Mouse (Mus musculus): ENCODE results near the gene Lpcat2.

The Lpcat2 gene

DNA sequence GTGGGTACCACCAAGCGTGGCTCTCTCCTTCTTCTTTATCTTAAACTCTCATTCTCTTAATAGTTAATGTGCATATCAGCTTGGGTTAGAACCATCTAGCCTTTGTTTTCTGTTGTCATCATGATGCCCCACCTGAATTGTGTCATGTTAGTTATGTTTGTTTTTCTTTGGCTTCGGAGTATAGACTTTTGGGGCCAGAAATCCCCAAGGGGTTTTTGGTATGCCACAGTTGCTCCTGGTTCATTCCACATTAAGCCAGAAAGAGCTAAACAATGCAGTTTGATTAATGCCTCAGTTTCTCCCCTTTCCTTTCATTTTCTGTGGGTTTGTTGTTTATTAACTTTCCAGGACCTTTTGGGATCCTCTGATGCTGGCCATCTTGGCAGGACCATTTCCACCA is 53.3 kb downstream of the Lpcat2 start:
- no peak for DNase-seq (ENCODE audit: low spot score in 2 of 2)

DNA sequence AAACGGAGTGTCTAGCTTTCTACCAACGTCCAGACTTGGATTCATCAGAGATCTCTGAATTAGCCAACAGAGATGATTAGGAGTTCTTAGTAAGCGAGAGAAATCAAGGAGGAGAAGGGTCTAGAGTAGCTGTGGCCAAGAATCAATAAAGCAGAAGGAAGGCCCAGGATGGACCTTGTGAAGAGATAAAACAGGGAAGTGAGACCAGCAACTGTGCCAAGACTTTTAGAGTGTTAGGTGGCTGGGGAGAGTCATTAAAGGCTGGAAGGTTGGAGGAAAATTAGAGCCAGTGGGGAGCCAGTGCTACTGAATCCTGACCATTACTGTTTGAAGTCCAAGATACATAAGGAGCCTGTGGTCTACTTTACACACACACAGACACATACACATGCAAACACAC is 56.3 kb downstream of the Lpcat2 start:
- no peak for DNase-seq (ENCODE audit: low spot score in 2 of 2)

DNA sequence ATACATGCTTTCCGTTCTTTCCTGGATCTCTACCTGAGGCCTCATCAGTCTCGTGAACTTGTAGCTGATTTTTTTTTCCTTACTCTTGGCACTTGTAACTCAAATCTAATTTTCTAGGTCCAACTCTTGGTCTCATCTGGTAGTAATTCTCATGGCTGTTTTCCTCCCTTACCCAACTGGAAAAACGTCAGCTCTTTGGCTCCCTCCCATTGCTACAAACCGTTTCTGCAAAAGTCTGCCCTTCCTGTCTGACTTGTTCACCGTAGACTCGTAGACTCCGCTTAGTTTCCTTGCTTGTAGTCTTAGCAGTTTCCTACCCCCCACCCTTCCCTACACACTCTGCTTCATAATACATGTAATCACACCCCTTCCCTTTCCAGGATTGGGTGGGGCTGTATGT is 58.3 kb downstream of the Lpcat2 start:
- DNase-seq (ENCODE audit: low spot score in 2 of 2), result no peak

DNA sequence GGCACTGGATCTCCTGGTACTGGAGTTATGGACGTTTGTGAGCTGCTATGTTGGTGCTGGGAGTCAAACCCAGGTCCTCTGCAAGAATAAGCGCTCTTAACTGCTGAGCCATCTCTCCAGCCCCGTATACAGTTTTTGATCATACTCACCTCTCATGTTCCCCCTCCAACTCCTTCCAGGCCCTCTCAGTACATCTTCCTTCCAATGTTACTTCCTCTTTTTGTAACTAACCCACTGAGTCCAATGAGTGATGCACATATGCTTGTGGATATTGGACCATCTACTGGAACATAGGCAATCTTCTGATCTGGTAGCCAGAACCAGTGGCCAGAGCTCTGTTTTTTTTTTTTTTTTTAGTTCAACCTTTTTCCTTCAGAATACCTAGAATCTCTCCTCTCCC is 60.9 kb downstream of the Lpcat2 start:
- no peak for DNase-seq (ENCODE audit: low spot score in 2 of 2)

DNA sequence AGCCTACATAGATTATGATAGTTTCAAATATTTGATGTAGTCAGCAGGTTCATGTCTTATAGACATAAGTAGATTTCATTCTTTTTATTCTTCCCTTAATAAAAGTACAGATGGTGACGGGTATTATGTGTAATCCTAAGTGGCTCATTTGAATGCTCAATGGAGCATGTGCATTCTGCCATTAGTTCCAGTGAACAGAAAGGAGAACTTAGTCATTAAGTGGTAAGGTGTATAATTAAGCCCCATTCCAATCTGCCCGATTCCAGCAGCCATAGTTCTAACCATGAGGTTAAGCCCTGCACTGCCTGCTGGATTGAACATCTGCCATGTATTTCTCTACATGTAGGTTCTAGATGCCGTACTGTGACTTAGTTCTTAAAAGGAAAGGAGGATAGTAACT is 66.6 kb downstream of the Lpcat2 start:
- DNase-seq (ENCODE audit: low spot score in 2 of 2), result no peak

DNA sequence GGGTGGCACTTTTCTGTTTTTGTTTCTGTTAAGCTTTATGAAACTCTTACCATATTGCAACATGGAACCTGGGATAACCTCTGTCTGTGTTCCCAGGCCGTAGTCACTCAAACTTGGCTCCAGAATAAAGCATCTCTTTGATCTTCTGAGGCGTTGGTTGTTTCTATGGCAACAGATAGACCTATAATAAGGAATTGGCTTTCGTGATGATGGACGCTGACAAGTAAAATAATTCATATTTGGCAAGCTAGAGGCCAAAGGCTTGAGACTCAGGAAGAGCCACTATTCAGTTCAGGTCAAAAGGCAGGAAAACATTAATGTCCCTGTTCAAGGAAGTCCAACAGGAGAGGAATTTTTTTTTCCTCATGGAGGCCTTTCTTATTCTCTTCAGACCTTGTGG is 73.8 kb downstream of the Lpcat2 start:
- DNase-seq (ENCODE audit: low spot score in 2 of 2), result no peak

DNA sequence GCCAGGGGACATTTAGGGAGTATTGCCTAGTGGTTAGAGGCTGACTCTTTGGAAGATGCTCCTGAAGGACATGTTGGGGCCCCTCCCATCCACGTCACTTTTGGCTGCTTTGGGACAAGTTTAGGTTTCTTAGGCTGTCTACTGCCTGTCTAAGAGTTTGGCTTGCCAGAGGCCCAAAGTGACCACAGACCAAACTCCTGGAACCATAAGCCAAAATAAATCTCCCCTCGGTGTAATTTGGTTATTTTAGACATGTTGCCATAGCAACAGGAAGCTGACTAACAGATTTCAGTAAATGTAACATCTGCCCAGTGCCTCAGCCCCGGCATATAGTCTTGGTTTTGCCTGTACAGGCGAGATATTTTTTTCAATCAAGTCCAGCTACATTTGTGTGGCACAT is 82.9 kb downstream of the Lpcat2 start:
- no peak for DNase-seq (ENCODE audit: low spot score in 2 of 2)

DNA sequence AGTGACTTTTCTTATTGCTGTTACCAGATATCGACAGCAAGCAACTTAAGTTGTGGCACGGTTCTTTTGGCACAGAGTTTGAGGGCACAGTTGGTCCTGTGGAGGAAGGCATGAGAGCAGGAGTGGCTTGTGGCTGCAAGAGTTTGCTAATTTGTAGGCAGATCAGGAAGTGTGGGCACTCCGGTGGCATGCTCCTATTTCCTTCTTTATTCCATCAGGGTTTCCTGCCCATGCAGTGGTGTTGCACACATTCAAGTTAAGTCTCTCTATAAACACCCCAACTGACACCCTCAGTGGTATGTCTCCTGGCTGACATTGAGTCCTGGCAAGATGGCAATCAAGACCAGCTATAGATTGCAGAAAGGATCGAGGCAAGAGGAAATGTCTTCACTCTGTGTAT is 93.9 kb downstream of the Lpcat2 start:
- no peak for DNase-seq (ENCODE audit: low spot score in 2 of 2)

DNA sequence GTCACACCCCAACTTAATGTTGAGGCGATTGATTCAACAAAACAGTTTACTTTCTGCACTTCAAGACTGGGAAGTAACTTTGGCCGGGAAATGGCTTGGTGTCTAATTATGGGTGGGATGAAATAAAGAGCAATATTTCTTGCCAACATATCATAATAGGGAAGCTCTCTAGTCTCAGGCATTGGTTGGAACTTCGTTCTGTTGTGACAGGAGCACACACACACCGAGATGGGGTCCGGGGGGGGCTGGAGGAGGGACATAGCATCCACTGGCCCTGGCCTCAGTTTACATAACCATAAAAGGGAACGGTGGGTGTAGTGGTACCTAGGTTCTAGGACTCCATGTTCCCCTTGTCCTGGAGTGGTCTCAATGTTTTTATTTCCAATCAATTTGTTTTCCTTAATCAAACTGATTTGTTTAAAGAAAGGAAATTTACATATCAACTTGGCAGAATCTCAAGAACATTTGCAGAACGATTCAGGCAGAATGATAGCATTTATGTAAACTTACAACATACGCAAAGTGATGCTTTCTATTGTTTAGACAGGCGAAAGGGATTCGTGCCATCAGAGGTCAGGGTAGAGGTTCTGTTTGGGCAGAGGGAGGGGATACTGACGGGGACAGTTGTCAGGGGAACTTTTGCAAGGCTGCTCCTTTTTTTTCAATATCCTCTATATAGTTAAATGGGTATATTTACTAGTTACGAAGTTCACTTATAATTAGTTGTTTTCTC is 95.7 kb downstream of the Lpcat2 start:
- no peak for DNase-seq (ENCODE audit: low spot score in 2 of 2)

DNA sequence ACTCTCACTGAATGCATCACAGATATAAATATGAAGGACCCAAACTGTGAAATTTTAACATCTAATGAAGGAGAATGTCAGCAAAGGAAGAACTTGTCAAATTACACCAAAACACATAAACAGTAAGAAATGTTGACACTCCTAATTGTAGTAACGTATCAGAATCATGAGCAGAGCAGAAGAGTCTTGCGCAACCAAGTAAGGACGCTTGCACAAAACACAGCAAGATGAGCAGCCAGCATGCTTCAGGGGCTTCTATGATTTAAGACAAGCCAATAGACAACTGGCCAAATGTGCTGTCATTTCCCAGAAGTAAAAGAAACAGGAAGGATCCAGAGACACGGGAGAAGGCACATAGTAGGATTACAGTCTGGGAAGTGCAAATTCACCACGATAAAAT is 98.9 kb downstream of the Lpcat2 start:
- no peak for DNase-seq (ENCODE audit: low spot score in 2 of 2)

DNA sequence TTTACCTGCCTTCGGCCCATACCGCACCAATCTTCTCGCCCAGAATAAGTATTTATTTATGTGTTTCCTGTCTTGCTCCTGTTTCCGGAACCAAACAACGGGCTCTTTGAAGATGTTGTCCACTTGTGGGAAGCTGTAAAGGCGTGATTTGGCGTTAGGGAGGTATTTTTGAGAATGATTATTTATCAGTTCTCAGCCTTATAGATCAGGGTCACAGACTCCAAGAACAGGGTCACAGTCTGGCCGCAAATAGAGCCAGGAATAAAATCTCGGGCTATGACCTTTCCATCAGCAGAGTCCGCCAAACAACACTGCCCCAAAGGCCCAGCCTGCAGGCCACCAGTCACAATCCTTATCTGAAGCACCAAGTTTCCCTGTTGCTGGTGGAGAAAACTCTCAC is 104.6 kb downstream of the Lpcat2 start, which contains the start of gene Slc6a2:
Gene Slc6a2 (plus strand): TSS at position 301 of the 400 bp plus-strand sequence.
- DNase-seq (ENCODE audit: low spot score in 2 of 2), result no peak

DNA sequence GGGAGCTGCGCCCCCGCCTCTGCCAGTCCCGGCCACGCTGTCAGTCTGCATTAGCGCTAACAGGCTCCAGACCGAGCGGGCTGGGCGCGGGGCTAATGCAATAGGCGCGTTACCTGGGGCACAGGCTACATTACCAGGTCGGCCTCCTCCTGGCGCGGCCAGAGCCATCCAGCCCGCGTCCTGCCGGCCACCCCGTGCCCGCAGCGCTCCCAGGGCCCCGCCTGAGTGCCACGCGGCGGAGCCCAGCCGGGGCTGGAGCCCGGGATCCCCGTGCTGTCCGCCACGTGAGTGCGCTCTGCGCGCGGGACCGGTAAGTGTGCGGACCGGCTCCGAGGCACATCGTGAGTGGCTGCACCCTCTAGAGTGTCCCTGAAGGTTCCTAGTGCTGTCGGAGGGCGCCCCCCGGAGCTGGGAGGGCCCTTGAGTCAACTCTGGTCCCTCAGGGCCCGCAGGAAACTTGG is 105.3 kb downstream of the Lpcat2 start:
- DNase-seq (ENCODE audit: low spot score in 2 of 2), result no peak

DNA sequence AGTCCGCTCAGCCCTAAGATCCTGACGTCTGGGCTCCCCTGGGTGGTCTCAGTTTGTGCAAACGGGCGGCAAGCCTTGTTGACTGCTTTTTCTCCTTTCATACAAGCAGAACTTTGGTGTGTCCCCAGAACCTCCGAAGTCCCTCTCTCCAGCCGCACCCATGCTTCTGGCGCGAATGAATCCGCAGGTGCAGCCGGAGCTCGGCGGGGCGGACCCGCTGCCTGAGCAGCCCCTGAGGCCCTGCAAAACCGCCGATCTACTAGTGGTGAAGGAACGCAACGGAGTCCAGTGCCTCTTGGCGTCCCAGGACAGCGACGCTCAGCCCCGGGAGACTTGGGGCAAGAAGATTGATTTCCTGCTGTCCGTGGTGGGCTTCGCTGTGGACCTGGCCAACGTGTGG is 105.9 kb downstream of the Lpcat2 start:
- DNase-seq (ENCODE audit: low spot score in 2 of 2), result no peak

DNA sequence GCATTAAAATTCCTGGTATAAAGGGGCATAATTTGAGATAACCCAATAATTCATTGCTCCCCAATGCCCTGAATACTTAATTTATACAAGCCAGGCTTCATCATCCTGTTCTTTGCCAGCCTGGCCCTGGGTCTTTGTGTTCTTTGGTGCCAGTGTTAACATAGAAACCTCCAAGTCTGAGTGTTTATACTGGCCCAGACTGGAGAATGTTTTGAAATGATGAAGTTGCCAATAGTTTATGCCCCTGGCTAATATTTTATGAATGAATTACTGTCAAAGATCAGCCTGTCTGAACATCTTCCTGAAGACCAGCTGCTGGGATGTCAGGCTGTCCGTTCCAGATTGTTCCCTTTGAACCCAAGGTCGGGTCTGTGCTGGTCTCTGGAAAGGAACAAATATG is 109.4 kb downstream of the Lpcat2 start:
- no peak for DNase-seq (ENCODE audit: low spot score in 2 of 2)
